Mouse (Mus musculus): Measurements from ENCODE around the gene Ptpra.

The Ptpra gene

DNA sequence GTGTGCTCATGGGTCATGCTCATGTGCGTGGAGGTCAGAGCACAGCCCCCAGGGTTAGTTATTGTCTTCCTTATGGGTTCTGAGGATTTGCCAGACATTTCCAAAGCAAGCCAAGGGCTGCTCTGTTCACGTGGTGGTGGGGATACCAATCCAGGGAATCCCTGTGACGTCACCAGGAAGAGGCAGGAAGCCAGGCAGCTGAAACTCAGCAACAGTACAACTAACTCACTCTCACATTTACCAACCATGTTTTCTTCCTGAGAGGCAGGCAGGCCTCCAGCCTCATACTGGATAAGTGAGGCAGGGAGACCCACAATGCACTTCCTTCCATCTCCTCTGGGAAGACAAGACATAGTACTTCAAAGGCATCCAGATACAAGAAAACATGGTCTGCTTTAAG lies 148.3 kb downstream of the Ptpra start:
- DNase-seq (ENCODE audit: low read depth) = no peak

DNA sequence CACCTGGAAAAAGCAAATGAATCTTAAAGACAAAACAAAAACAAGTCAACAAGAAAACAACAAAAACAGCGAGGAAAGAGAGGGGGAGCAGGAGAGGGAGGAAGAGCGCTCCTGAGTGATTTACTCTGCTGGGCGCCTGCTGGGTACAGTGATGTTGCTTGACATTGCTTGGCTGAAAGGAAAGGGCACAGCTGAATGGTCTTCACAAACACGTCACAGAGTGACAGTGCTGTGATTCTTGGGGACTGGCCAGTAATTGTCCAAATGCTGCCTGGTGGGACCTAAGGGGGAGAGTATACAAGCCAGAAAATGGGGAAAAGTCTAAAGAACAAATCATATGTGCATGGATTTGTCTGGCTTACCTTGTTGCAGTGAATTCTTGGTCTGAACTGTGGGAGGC lies 152.1 kb downstream of the Ptpra start:
- DNase-seq (ENCODE audit: low read depth) = no peak

Measured in fibroblast of lung, adult 2 months (primary cell).